Mouse (Mus musculus) embryonic facial prominence, embryonic 14.5 days (tissue): ENCODE data around the gene Nkain4. TPM values are rescaled to one million over a fixed set of nuclear protein-coding genes. Genes with fewer than 3 reads are reported as not detected.

Experiments
- microRNA-seq: library from miRNA; unstranded; fragments of <30 nt; microRNA quantifications from one replicate; pipeline ENCODE4, GENCODE M21; 2016; ENCODE audit warnings: borderline number of aligned reads
- polyA plus RNA-seq: library from polyadenylated mRNA; unstranded; fragments of >200 nt; fragmentation: Nextera tagmentation; extraction: Ambion mirVana; gene quantifications from 2 replicates; pipeline ENCODE4 v1.2.1, GENCODE M21; 2014

Nkain4 gene
- polyA plus RNA-seq, 1 experiment from 2014 or later = 17.0 TPM

Small RNAs within 50 kb of the gene (microRNA-seq; reads per million reads assigned to microRNA genes)
- gene Mir124a-3 = not detected

Other genes starting within 250 kb of the Nkain4 start
- gene Dido1, start 244.7 kb downstream of the Nkain4 start, polyA plus RNA-seq = 26.0 and 27.8 TPM in 2 replicates
- 56.8 and 59.4 TPM in 2 replicates for gene Gid8, start 244.6 kb downstream of the Nkain4 start, polyA plus RNA-seq
- gene Slc17a9, start 229.4 kb downstream of the Nkain4 start, polyA plus RNA-seq = 1.5 and 2.9 TPM in 2 replicates
- 0.08 TPM in 1 of 2 replicates, not detected in the other for gene Bhlhe23, start 177.8 kb downstream of the Nkain4 start, polyA plus RNA-seq
- gene Ythdf1, start 33.8 kb downstream of the Nkain4 start, polyA plus RNA-seq = 59.2 and 62.2 TPM in 2 replicates
- 0.17 TPM in 1 of 2 replicates, not detected in the other for gene Birc7, start 25.7 kb downstream of the Nkain4 start, polyA plus RNA-seq
- gene Arfgap1, start 12.5 kb upstream of the Nkain4 start, polyA plus RNA-seq = 89.2 and 103 TPM in 2 replicates
- 2.5 and 3.7 TPM in 2 replicates for gene Col20a1, start 31.8 kb upstream of the Nkain4 start, polyA plus RNA-seq
- 3.6 and 5.8 TPM in 2 replicates for gene Chrna4, start 88.8 kb upstream of the Nkain4 start, polyA plus RNA-seq
- 2.1 and 2.6 TPM in 2 replicates for gene Kcnq2, start 180.6 kb upstream of the Nkain4 start, polyA plus RNA-seq
- 0.76 and 1.0 TPM in 2 replicates for gene Eef1a2, start 202.3 kb upstream of the Nkain4 start, polyA plus RNA-seq
- gene Ppdpf, start 232.5 kb upstream of the Nkain4 start, polyA plus RNA-seq = 269 and 288 TPM in 2 replicates
- gene Ptk6, start 248.1 kb upstream of the Nkain4 start, polyA plus RNA-seq = 0.10 and 0.19 TPM in 2 replicates